Mouse (Mus musculus) right cerebral cortex, adult 18-20 months (tissue): ENCODE measurements around the gene H1fx.
"Not testable (repeated sequence)": the region's sequence is repeated elsewhere in the genome, so short reads cannot be mapped to it uniquely, and the experiment has no call there.

Experiments used
- DNase-seq: peaks from one replicate; pipeline ENCODE4 v3.0.0; 2022; ENCODE audit warnings: mixed read lengths

The H1fx gene

GRCm38 (mm10) chr6:87981547-87982256, at the start of gene H1fx:
TSS of gene H1fx (minus strand) at chr6:87981637.
- peak; percentile 73 for DNase-seq

GRCm38 (mm10) chr6:88030432-88030831, 49.0 kb upstream of the H1fx start:
- DNase-seq, result no peak

GRCm38 (mm10) chr6:88027390-88027789, 46.0 kb upstream of the H1fx start:
- peak; percentile 53 for DNase-seq

GRCm38 (mm10) chr6:88023316-88023890, 42.0 kb upstream of the H1fx start:
- no peak for DNase-seq

- DNase-seq, result no peak
Observed at GRCm38 (mm10) chr6:88019154-88019553, 37.7 kb upstream of the H1fx start.

- no peak for DNase-seq
Observed at GRCm38 (mm10) chr6:88017821-88018220, 36.4 kb upstream of the H1fx start.

GRCm38 (mm10) chr6:88015797-88016196, 34.4 kb upstream of the H1fx start:
- DNase-seq, result no peak

GRCm38 (mm10) chr6:88013456-88013855, 32.0 kb upstream of the H1fx start:
- no peak for DNase-seq

GRCm38 (mm10) chr6:88012601-88013000, 31.2 kb upstream of the H1fx start:
- DNase-seq, result no peak

- not testable (repeated sequence) for DNase-seq
Observed at GRCm38 (mm10) chr6:88011106-88011505, 29.7 kb upstream of the H1fx start.

- DNase-seq, result no peak
Observed at GRCm38 (mm10) chr6:88009209-88009608, 27.8 kb upstream of the H1fx start.

GRCm38 (mm10) chr6:88004773-88005172, 23.3 kb upstream of the H1fx start:
- not testable (repeated sequence) for DNase-seq

GRCm38 (mm10) chr6:88003439-88003838, 22.0 kb upstream of the H1fx start:
- DNase-seq, result no peak

- no peak for DNase-seq
Observed at GRCm38 (mm10) chr6:87998358-87998757, 16.9 kb upstream of the H1fx start.

GRCm38 (mm10) chr6:87997706-87998265, 16.3 kb upstream of the H1fx start:
- peak; percentile 77 for DNase-seq

GRCm38 (mm10) chr6:87996606-87997005, 15.2 kb upstream of the H1fx start:
- no peak for DNase-seq

- no peak for DNase-seq
Observed at GRCm38 (mm10) chr6:87995519-87995918, 14.1 kb upstream of the H1fx start.

GRCm38 (mm10) chr6:87993790-87994571, 12.5 kb upstream of the H1fx start:
- peak; percentile 76 for DNase-seq

- no peak for DNase-seq
Observed at GRCm38 (mm10) chr6:87992733-87993132, 11.3 kb upstream of the H1fx start.

- no peak for DNase-seq
Observed at GRCm38 (mm10) chr6:87991886-87992285, 10.4 kb upstream of the H1fx start.

GRCm38 (mm10) chr6:87991216-87991615, 9.8 kb upstream of the H1fx start:
- no peak for DNase-seq

- no peak for DNase-seq
Observed at GRCm38 (mm10) chr6:87982506-87982905, 1.1 kb upstream of the H1fx start.

GRCm38 (mm10) chr6:87981030-87981485, 379 bp downstream of the H1fx start:
- peak; percentile 46 for DNase-seq
